Mouse (Mus musculus) kidney, postnatal 14 days (tissue): Measurements from ENCODE around the gene Gins2.

Source experiments
- DNase-seq: peaks from one replicate; pipeline ENCODE4 v3.0.0; 2022; ENCODE audit warnings: mixed read lengths

The Gins2 gene

GRCm38 (mm10) chr8:120599504-120599903 is 10.4 kb upstream of the Gins2 start:
- peak; percentile 87 for DNase-seq

GRCm38 (mm10) chr8:120598579-120598978 is 9.5 kb upstream of the Gins2 start:
- DNase-seq: no peak

- DNase-seq: peak; percentile 68
Observed at GRCm38 (mm10) chr8:120595963-120596362, 6.9 kb upstream of the Gins2 start.

GRCm38 (mm10) chr8:120594571-120594970 is 5.5 kb upstream of the Gins2 start:
- DNase-seq: no peak

- no peak for DNase-seq
Observed at GRCm38 (mm10) chr8:120591587-120592292, 2.6 kb upstream of the Gins2 start.

- DNase-seq: peak; percentile 48
Observed at GRCm38 (mm10) chr8:120589921-120590320, 817 bp upstream of the Gins2 start.

GRCm38 (mm10) chr8:120585521-120585920 is 3.6 kb downstream of the Gins2 start:
- no peak for DNase-seq

- DNase-seq: no peak
Observed at GRCm38 (mm10) chr8:120581811-120582210, 7.3 kb downstream of the Gins2 start.

- DNase-seq: no peak
Observed at GRCm38 (mm10) chr8:120581329-120581728, 7.8 kb downstream of the Gins2 start.

GRCm38 (mm10) chr8:120580336-120581000 is 8.6 kb downstream of the Gins2 start:
- DNase-seq: no peak

GRCm38 (mm10) chr8:120577821-120578220 is 11.3 kb downstream of the Gins2 start:
- no peak for DNase-seq

- DNase-seq: peak; percentile 81
Observed at GRCm38 (mm10) chr8:120575801-120576200, 13.3 kb downstream of the Gins2 start.

- DNase-seq: peak; percentile 41
Observed at GRCm38 (mm10) chr8:120574941-120575340, 14.2 kb downstream of the Gins2 start.

GRCm38 (mm10) chr8:120573866-120574265 is 15.2 kb downstream of the Gins2 start:
- DNase-seq: no peak

GRCm38 (mm10) chr8:120572534-120572933 is 16.6 kb downstream of the Gins2 start:
- DNase-seq: no peak

GRCm38 (mm10) chr8:120571561-120571960 is 17.5 kb downstream of the Gins2 start:
- DNase-seq: no peak

- peak; percentile 81 for DNase-seq
Observed at GRCm38 (mm10) chr8:120569939-120570715, 19.0 kb downstream of the Gins2 start.

GRCm38 (mm10) chr8:120569123-120569522 is 20.0 kb downstream of the Gins2 start:
- DNase-seq: no peak

GRCm38 (mm10) chr8:120568164-120568798 is 20.8 kb downstream of the Gins2 start:
- no peak for DNase-seq

GRCm38 (mm10) chr8:120567731-120568130 is 21.4 kb downstream of the Gins2 start:
- DNase-seq: no peak

- no peak for DNase-seq
Observed at GRCm38 (mm10) chr8:120566681-120567080, 22.4 kb downstream of the Gins2 start.

GRCm38 (mm10) chr8:120565151-120565711 is 23.9 kb downstream of the Gins2 start:
- no peak for DNase-seq
